Mouse (Mus musculus) megakaryocyte, embryonic 14.5 days (primary cell): ENCODE measurements at regions not wholly inside any gene's neighbourhood (a gene's known extent, or its start where the extent isn't known, plus 50 kb on each side); places are given as distances from the start of the nearest gene placed in this dataset.

ENCODE experiments used
- FLI1 ChIP-seq: IDR thresholded peaks from 2 replicates; pipeline ENCODE4 v1.6.1; 2012; ENCODE audit warnings: low read length, inconsistent platforms, mixed read lengths
- GATA1 ChIP-seq: IDR thresholded peaks from 3 replicates; pipeline ENCODE4 v1.6.1; 2012; ENCODE audit warnings: mixed read lengths, low read length, inconsistent platforms, borderline replicate concordance

DNA sequence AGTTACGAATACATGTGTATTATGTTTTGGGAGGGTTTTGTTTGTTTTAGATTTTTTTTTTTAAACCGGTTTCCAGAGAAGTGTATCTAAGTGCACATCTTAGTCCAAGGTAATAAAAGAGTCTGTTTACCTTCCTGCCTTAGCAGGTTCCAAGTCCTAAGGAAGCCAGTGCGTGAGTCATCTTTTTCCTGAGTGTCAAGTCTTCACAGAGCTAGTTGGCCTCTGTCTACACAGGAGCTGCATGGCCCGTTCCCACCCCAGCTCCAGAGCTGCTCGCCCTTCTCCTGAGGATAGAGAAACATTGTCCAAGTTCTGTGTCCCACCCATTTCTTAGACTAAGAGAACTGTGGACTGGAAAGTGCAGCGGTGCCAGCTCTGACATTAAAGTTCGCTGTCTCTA lies 192.6 kb downstream of the Sptssa start:
- TF ChIP-seq GATA1 (no peak), FLI1 (no peak)
